Mouse (Mus musculus) midbrain, postnatal 0 days (tissue): ENCODE measurements around the gene Tbx2. TPM values are rescaled to one million over a fixed set of nuclear protein-coding genes. Genes with fewer than 3 reads are reported as not detected.

ENCODE experiments used
- ATAC-seq: fragments of 200-750 bp; cut with Nextera tagmentation; 2 replicates; pipeline ENCODE4 v1.8.0; 2017; ENCODE audit warnings: moderate number of reproducible peaks, mild to moderate bottlenecking, moderate TSS enrichment, moderate library complexity; ENCODE audit not compliant: low FRiP score
- DNase-seq: peaks from one replicate; pipeline ENCODE4 v3.0.0-alpha.2; 2015; ENCODE audit warnings: low spot score
- H3K27ac ChIP-seq: fragments of 300-500 bp; sonication (generic); 2 replicates; pipeline ENCODE4 v1.5.1; 2014; ENCODE audit warnings: low read depth, mild to moderate bottlenecking, low read length, mixed read lengths
- H3K27me3 ChIP-seq: fragments of 300-500 bp; sonication (generic); 2 replicates; pipeline ENCODE4 v1.6.1; 2014; ENCODE audit warnings: low read length, control low read depth, mixed read lengths; ENCODE audit not compliant: insufficient read depth
- H3K36me3 ChIP-seq: fragments of 300-500 bp; sonication (generic); 2 replicates; pipeline ENCODE4 v1.6.1; 2014; ENCODE audit warnings: low read length, control low read depth, mixed read lengths; ENCODE audit not compliant: insufficient read depth
- H3K4me1 ChIP-seq: fragments of 300-500 bp; sonication (generic); 2 replicates; pipeline ENCODE4 v1.6.1; 2014; ENCODE audit warnings: mild to moderate bottlenecking, control low read depth, antibody characterized with exemption, low read length, mixed read lengths; ENCODE audit not compliant: insufficient read depth
- H3K4me2 ChIP-seq: fragments of 300-500 bp; sonication (generic); 2 replicates; pipeline ENCODE4 v1.6.1; 2014; ENCODE audit warnings: low read depth, mild to moderate bottlenecking, low read length, mixed read lengths; ENCODE audit not compliant: poor library complexity, severe bottlenecking
- H3K4me3 ChIP-seq: fragments of 300-500 bp; sonication (generic); 2 replicates; pipeline ENCODE4 v1.5.1; 2014; ENCODE audit warnings: low read depth, mild to moderate bottlenecking, low read length, moderate library complexity
- H3K9ac ChIP-seq: fragments of 300-500 bp; sonication (generic); replicated peaks from 2 replicates; pipeline ENCODE4 v1.6.1; 2014; ENCODE audit warnings: mild to moderate bottlenecking, low read length, moderate library complexity, mixed read lengths; ENCODE audit not compliant: poor library complexity, severe bottlenecking
- H3K9me3 ChIP-seq: fragments of 300-500 bp; sonication (generic); 2 replicates; pipeline ENCODE4 v1.6.1; 2016; ENCODE audit warnings: low read length, control low read depth
- CTCF ChIP-seq: IDR thresholded peaks from 2 replicates; pipeline ENCODE4 v1.5.1; 2016; ENCODE audit warnings: antibody characterized with exemption, mild to moderate bottlenecking
- WGBS: fragments of 180-500 bp; shearing (Covaris S2); extraction: QIAGEN DNeasy Blood & Tissue Kit; methylation state at CpG from one replicate; pipeline ENCODE4 v1.1.7; 2014; 5-methylcytosine and 5-hydroxymethylcytosine counted together
- polyA plus RNA-seq: library from polyadenylated mRNA; unstranded; fragments of >200 nt; fragmentation: Nextera tagmentation; extraction: Ambion mirVana; gene quantifications from 2 replicates; pipeline ENCODE4 v1.2.1, GENCODE M21; 2015
- total RNA-seq: library from RNA; depleted of rRNA; stranded (reverse); fragments of >200 nt; gene quantifications from 2 replicates; pipeline ENCODE4 v1.2.3, GENCODE M21; 2014

Tbx2 gene
- total and polyA plus RNA-seq, 2 experiments from 2014 or later = 0.32 to 4.4 TPM

GRCm38 (mm10) chr11:85811676-85812075, 20.7 kb upstream of the Tbx2 start:
- WGBS = 90% methylated on average over 5 of the region's 5 CpGs
- Histone ChIP-seq H3K9me3 (no peaks in the 10 kb centered on the region), H3K4me2 (no peak overlapping the region), H3K27ac (no peak overlapping the region), H3K4me1 (no peaks in the 10 kb centered on the region), H3K27me3 (no peaks in the 10 kb centered on the region), H3K9ac (no peak overlapping the region), H3K36me3 (no peaks in the 10 kb centered on the region), H3K4me3 (no peak overlapping the region)
- no peak for TF ChIP-seq CTCF
- no peak for DNase-seq
- no peak for ATAC-seq

DNA sequence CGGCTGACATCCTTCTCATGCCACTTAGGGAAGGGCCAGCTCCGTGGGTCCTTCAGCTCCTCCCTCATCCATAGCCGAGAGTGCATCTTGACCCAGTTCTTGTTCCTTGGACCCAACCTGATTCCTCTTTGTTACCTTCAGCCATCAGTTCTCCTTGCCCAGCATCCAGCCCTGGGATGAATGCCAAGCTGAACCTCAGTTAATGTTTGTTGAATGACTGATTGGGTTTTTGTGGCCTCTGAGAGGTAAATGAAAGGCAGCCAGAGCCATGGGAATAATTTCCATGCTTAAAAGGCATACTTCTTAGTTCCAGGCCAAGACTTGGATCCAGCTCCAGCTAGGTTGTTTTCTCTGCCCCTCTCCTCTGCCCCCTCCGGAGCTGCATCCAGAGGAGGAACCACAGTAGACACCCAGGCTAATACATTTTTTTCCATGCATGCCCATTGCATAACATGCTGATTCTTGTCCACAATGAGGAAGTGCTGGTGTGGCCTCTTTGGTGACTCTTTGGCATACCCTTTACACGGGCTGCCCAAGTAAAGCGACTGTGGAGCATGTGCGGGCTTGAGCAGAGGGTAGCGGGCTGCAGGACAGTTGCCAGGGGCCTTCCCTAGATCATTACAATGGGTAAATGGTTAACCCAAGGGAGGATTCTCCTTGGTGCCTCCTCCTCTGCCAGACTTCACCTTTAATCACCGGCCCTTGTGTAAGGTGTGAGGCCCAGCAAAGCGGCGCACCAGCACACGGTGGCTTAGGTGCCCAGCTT, 20.0 kb upstream of the Tbx2 start:
- H3K4me1 ChIP-seq = no peaks in the 10 kb centered on the region
- H3K4me3 ChIP-seq = no peak overlapping the region
- ATAC-seq (no peak), DNase-seq (no peak)
- no peaks in the 10 kb centered on the region for H3K27me3 ChIP-seq
- WGBS = 83% methylated on average over 12 of the region's 12 CpGs
- no peak overlapping the region for H3K9ac ChIP-seq
- no peak for TF ChIP-seq CTCF
- H3K9me3 ChIP-seq = no peaks in the 10 kb centered on the region
- H3K27ac ChIP-seq = no peak overlapping the region
- no peak overlapping the region for H3K4me2 ChIP-seq
- H3K36me3 ChIP-seq = no peaks in the 10 kb centered on the region

DNA sequence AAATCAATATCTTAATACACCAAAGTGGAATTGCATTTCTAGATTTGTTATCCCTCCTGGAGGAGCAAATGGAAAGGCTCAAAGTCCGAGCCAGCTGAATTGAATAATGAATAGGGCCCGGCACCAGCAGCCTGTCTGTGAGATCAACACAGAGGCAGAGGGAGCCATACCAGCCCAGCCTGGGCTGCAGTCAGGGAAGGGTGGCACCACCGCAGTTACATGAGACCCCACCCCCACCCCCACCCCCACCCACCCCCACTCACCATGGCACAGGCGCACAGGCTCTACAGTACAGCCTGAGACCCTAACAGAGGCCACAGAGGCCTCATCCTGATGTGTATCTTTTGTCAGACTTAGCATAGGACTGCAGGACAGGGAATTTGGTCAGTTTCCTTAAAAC, 17.7 kb upstream of the Tbx2 start:
- H3K27me3 ChIP-seq = no peaks in the 10 kb centered on the region
- ATAC-seq (no peak), DNase-seq (no peak)
- no peaks in the 10 kb centered on the region for H3K9me3 ChIP-seq
- no peak for TF ChIP-seq CTCF
- H3K4me1 ChIP-seq = no peaks in the 10 kb centered on the region
- no peaks in the 10 kb centered on the region for H3K36me3 ChIP-seq
- H3K9ac ChIP-seq = no peak overlapping the region
- 48% methylated on average over 4 of the region's 4 CpGs for WGBS
- H3K27ac ChIP-seq = no peak overlapping the region
- H3K4me3 ChIP-seq = no peak overlapping the region
- H3K4me2 ChIP-seq = no peak overlapping the region

- Histone ChIP-seq H3K9ac (no peak overlapping the region), H3K4me3 (no peak overlapping the region), H3K27ac (no peak overlapping the region), H3K27me3 (no peaks in the 10 kb centered on the region), H3K4me1 (no peaks in the 10 kb centered on the region), H3K4me2 (no peak overlapping the region), H3K36me3 (no peaks in the 10 kb centered on the region), H3K9me3 (no peaks in the 10 kb centered on the region)
- DNase-seq (no peak), ATAC-seq (no peak)
- no peak for TF ChIP-seq CTCF
- 93% methylated on average over 5 of the region's 5 CpGs for WGBS
Measured at GRCm38 (mm10) chr11:85816471-85816870, 15.9 kb upstream of the Tbx2 start.

GRCm38 (mm10) chr11:85818401-85818800, 13.9 kb upstream of the Tbx2 start:
- no peak for DNase-seq

GRCm38 (mm10) chr11:85820959-85821358, 11.4 kb upstream of the Tbx2 start:
- H3K27me3 ChIP-seq = peaks cover 28% of the 10 kb centered on the region
- H3K9ac ChIP-seq = no peak overlapping the region
- no peak for DNase-seq
- H3K4me2 ChIP-seq = no peak overlapping the region
- H3K36me3 ChIP-seq = no peaks in the 10 kb centered on the region
- ATAC-seq = no peak
- H3K4me3 ChIP-seq = no peak overlapping the region
- H3K4me1 ChIP-seq = no peaks in the 10 kb centered on the region
- H3K27ac ChIP-seq = no peak overlapping the region
- TF ChIP-seq CTCF = no peak
- no peaks in the 10 kb centered on the region for H3K9me3 ChIP-seq
- WGBS = 93% methylated on average over 3 of the region's 3 CpGs

More at GRCm38 (mm10) chr11:85818401-85818800, 13.9 kb upstream of the Tbx2 start:
- Histone ChIP-seq H3K4me3 (no peak overlapping the region), H3K9ac (no peak overlapping the region), H3K4me1 (no peaks in the 10 kb centered on the region), H3K27ac (no peak overlapping the region), H3K4me2 (no peak overlapping the region), H3K27me3 (peaks cover 6% of the 10 kb centered on the region; the same call in 1 of the 2 replicates), H3K9me3 (no peaks in the 10 kb centered on the region), H3K36me3 (no peaks in the 10 kb centered on the region)
- WGBS = 83% methylated on average over 3 of the region's 3 CpGs
- no peak for TF ChIP-seq CTCF
- no peak for ATAC-seq
